Mouse (Mus musculus) olfactory bulb, adult 2 months (tissue): Measurements from ENCODE around the gene Gm20931. TPM values are rescaled to one million over a fixed set of nuclear protein-coding genes. Genes with fewer than 3 reads are reported as not detected.
"Not testable (repeated sequence)": the region's sequence is repeated elsewhere in the genome, so short reads cannot be mapped to it uniquely, and the experiment has no call there.

Experiments used
- H3K27ac ChIP-seq: fragments of 200-500 bp; 2 replicates; pipeline ENCODE4 v1.5.1; 2012; ENCODE audit warnings: low read depth, low read length; ENCODE audit not compliant: insufficient read depth
- H3K4me1 ChIP-seq: fragments of 200-500 bp; 2 replicates; pipeline ENCODE4 v1.6.1; 2012; ENCODE audit warnings: low read length; ENCODE audit not compliant: control insufficient read depth, insufficient read depth
- H3K4me3 ChIP-seq: fragments of 200-500 bp; 2 replicates; pipeline ENCODE4 v1.5.1; 2012; ENCODE audit warnings: mild to moderate bottlenecking, low read depth, low read length, moderate library complexity; ENCODE audit not compliant: insufficient read depth
- WGBS: fragments of 180-500 bp; shearing (Covaris S2); methylation state at CpG from one replicate; pipeline ENCODE4 v1.1.7; 2018; 5-methylcytosine and 5-hydroxymethylcytosine counted together
- polyA plus RNA-seq: library from polyadenylated mRNA; stranded (reverse); fragments of >200 nt; gene quantifications from 2 replicates; pipeline ENCODE4 v1.2.4, GENCODE M21; 2012; ENCODE audit warnings: low replicate concordance; ENCODE audit not compliant: missing spikeins, insufficient read depth, insufficient read length

The Gm20931 gene
- polyA plus RNA-seq, result not detected in 2 replicates

DNA sequence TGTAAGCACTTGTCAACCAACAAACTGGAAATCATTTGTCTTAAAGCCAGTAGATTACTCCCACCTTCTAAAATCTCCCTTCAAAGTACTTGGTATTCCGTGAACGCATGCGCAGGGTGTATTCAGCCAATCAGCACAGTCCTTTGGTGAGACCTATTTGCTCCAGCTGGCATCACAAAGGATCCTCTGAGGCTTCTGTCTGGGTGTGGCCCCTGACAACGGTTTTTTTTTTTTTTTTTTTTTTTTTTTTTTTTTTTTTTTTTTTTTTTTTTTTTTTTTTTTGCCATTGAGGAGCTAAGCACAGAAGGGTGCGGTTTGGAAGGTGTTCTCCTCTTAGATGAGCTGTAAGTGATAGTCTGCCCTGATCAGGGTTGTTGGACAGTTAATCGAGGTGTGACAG lies at the start of gene Gm20931:
TSS of gene Gm20931 (plus strand) at position 301 of the 400 bp plus-strand sequence.
- not testable (repeated sequence) for H3K4me1 ChIP-seq, H3K4me3 ChIP-seq, H3K27ac ChIP-seq
- 71% methylated on average over 1 of the region's 6 CpGs for WGBS
